Mouse (Mus musculus) liver, embryonic 14.5 days (tissue): ENCODE measurements around the gene Panx2.

Experiments used
- CTCF ChIP-seq: IDR thresholded peaks from 2 replicates; pipeline ENCODE4 v1.5.1; 2016; ENCODE audit warnings: antibody characterized with exemption, low read depth, control low read depth
- EP300 ChIP-seq: IDR thresholded peaks from 2 replicates; pipeline ENCODE4 v1.6.1; 2016; ENCODE audit warnings: antibody characterized with exemption, low read depth

DNA sequence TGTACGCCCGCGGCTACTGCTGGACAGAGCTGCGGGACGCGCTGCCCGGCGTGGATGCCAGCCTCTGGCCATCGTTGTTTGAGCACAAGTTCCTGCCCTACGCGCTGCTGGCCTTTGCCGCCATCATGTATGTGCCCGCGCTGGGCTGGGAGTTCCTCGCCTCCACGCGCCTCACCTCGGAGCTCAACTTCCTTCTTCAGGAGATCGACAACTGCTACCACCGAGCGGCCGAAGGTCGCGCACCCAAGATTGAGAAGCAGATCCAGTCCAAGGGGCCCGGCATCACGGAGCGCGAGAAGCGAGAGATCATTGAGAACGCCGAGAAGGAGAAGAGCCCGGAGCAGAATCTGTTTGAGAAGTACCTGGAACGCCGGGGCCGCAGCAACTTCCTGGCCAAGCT lies 8.1 kb downstream of the Panx2 start:
- TF ChIP-seq CTCF, result no peak
- TF ChIP-seq EP300, result no peak
